Mouse (Mus musculus): ENCODE measurements around the gene Letmd1.
"Not testable (repeated sequence)": the region's sequence is repeated elsewhere in the genome, so short reads cannot be mapped to it uniquely, and the experiment has no call there.

The Letmd1 gene

DNA sequence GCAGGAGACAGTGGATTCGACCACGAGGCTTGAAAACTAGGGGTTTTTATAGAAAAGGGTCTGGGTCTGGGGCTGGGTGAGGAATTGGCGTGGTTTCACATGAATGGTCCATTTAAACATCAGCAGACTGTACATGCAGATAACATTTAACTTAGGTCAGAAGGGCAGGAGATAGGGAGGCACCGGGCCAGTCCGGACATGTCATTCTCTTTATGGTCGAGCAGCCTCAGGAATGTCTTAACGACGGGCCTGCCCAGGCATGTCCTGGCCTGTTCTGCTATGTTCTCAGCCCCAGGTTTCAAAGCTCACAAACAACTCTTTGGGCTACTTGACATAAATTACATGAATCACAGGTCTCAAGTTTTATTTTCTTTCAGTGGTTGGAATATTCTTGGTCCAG lies 30.7 kb downstream of the Letmd1 start:
- not testable (repeated sequence) for DNase-seq (ENCODE audit: low read depth)

DNA sequence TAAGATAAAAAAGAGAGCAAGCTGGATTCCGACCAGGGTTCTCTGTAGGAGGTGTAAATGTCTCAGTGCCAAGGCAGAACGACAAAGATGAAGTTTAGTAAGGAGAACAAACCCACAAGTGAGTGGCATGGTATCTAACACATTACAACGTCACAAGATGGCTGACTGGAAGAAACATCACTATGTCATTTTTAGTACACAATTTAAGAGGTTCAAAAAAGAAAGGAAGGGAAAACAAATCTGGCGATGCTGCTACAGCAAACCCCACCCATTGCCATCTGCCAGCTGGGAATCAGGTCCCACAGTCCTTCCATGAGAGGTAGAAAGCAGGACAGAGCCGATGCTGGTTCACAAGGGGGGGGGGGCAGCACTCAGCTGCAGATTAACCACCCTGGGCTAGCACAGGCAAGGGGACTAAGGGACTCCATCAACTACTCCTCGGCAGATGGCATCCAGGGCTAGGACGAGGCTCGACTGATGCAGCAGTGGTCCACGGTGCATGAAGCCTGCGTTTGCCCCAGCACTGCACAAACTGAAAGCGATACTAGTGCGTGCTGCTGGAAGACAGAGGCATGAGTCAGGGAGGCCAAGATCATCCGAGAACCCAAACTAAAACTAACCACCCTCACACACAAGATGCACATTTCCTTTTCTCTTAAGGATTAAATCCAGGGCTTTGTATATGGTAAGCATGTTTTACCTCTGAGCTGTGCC lies 39.8 kb downstream of the Letmd1 start:
- no peak for DNase-seq (ENCODE audit: low read depth)

DNA sequence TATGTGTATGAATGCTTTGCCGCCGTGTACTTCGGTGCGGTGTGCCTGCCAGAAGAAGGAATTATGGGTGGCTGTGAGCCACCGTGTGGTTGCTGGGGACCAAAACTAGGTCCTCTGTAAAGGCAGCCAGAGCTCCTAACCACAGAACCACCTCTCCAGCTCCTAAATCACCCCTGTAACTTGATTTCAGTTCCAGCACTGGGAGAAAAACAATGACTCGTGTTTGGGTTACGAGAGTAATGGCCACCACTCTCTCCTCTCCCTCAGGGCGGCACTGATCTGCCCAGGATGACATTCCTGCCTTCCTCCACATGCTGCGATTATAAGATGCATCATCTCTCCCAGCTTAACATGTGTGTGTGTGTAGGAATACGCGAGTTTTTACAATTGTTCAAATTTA lies 41.2 kb downstream of the Letmd1 start:
- DNase-seq (ENCODE audit: low read depth), result no peak

- no peak for DNase-seq (ENCODE audit: low read depth)
These were observed 44.6 kb downstream of the Letmd1 start for GRCm38 (mm10) chr15:100513387-100513786.

DNA sequence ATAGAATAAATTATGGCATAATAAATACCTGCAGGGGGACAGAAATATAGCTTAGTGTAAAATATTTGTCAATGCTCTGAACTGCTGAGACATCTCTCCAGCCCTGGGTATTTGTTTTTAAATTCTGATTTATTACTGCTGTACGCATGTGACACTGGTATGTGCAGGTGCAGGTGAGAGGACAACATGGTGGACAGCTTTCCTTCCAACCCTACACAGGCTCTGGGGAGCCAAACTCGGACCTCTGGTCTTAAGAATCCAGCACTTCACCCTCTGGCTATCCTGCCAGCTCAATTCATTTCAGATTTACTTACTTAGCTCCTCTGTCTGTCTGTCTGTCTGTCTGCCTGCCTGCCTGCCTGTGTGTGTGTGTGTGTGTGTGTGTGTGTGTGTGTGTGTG lies 46.3 kb downstream of the Letmd1 start:
- DNase-seq (ENCODE audit: low read depth), result no peak

DNA sequence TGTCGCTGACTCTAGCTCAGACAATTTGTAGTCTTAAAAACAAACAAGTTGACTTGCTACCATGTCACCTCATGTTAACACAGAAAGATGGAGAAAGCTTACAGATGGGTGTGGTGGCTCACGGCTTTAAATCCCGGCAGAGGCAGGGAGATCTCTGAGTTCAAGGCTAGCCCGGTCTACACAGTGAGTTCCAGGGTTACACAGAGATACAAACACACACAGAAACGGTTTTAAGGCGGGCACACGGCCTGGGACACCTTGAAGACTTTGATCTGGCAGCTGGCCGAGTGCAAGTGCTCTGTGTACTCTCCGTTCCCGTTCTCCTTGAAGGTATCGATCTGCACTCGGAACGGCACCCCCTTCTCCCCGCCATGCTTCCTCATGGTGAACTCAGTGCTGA lies 51.5 kb downstream of the Letmd1 start:
- no peak for DNase-seq (ENCODE audit: low read depth)

DNA sequence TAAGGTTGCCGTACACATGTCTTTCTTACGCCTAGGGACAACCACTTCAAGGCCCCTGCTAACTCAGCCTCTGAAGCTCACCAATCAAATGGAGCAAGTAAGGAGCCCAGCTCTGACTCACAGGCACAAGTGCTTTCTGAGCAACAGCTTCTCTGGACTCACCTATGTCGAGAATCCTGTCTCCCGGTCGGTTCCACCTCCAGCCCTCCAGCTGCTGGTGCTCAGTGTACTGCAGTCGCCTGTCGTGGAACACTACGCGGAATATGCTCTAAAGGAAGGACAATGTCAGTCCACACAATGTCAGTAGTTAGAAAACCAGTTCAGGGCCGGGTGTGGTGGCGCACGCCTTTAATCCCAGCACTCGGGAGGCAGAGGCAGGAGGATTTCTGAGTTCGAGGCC lies 56.6 kb downstream of the Letmd1 start:
- no peak for DNase-seq (ENCODE audit: low read depth)

GRCm38 (mm10) chr15:100527900-100528299 lies 59.1 kb downstream of the Letmd1 start:
- DNase-seq (ENCODE audit: low read depth), result no peak

All from c-Kit-positive CD71-negative TER-119-negative erythroid progenitor cells, embryonic 14.5 days (primary cell).